Mouse (Mus musculus) CH12.LX (cell line): ENCODE measurements at regions not wholly inside any gene's neighbourhood (a gene's known extent, or its start where the extent isn't known, plus 50 kb on each side); places are given as distances from the start of the nearest gene placed in this dataset.

Experiments
- DNase-seq: peaks from one replicate; pipeline ENCODE4 v3.0.0-alpha.2; 2013; ENCODE audit errors: extremely low read depth
- H3K27ac ChIP-seq: 2 replicates; pipeline ENCODE4 v1.5.1; 2012; ENCODE audit warnings: low read depth, mild to moderate bottlenecking, control low read depth, moderate library complexity; ENCODE audit not compliant: insufficient read depth
- H3K27me3 ChIP-seq: replicated peaks from 2 replicates; pipeline ENCODE3; 2012; ENCODE audit warnings: inconsistent platforms
- H3K36me3 ChIP-seq, 2 experiments: replicated peaks in 1 of 2; 2 replicates each; pipeline versions ENCODE3 to v1.6.1; 2012; ENCODE audit warnings: inconsistent platforms in 1 of 2, low read length in 1 of 2, mild to moderate bottlenecking in 1 of 2, mixed read lengths in 1 of 2, moderate library complexity in 1 of 2; ENCODE audit not compliant: control insufficient read depth in 1 of 2, insufficient read depth in 1 of 2
- H3K4me1 ChIP-seq, 2 experiments: 2 replicates each; pipeline ENCODE4 v1.6.1; 2012; ENCODE audit warnings: inconsistent platforms in 1 of 2, moderate library complexity in 1 of 2; ENCODE audit not compliant: insufficient read depth in 2 of 2, control insufficient read depth in 1 of 2
- H3K4me2 ChIP-seq: 2 replicates; pipeline ENCODE4 v1.6.1; 2012; ENCODE audit warnings: low read depth, mild to moderate bottlenecking, control low read depth; ENCODE audit not compliant: poor library complexity, insufficient read depth, severe bottlenecking
- H3K4me3 ChIP-seq, 3 experiments: fragments of 150-350 bp in 1 of 3; sonication (generic) in 1 of 3; replicated peaks in 1 of 3; 2 replicates each; pipeline versions ENCODE3 to v1.5.1; 2011 to 2012; ENCODE audit warnings: low read depth in 2 of 3, low read length in 2 of 3, mild to moderate bottlenecking in 2 of 3, moderate library complexity in 2 of 3, control low read depth in 1 of 3, improper control_type of control experiment in 1 of 3, inconsistent platforms in 1 of 3, mixed read lengths in 1 of 3; ENCODE audit not compliant: poor library complexity in 1 of 3
- H3K79me2 ChIP-seq: replicated peaks from 2 replicates; pipeline ENCODE4 v1.6.1; 2012; ENCODE audit warnings: mild to moderate bottlenecking, moderate library complexity; ENCODE audit not compliant: control insufficient read depth, poor library complexity, insufficient read depth, severe bottlenecking; ENCODE audit errors: extremely low read depth
- H3K9ac ChIP-seq: 2 replicates; pipeline ENCODE4 v1.6.1; 2012; ENCODE audit warnings: low read depth, mild to moderate bottlenecking, control low read depth, moderate library complexity; ENCODE audit not compliant: insufficient read depth
- H3K9me3 ChIP-seq: replicated peaks from 2 replicates; pipeline ENCODE3; 2012; ENCODE audit warnings: low read length, inconsistent platforms, mixed read lengths
- CHD1 ChIP-seq: IDR thresholded peaks from 2 replicates; pipeline ENCODE4 v1.6.1; 2012; ENCODE audit warnings: low read depth, low read length, improper control_type of control experiment, inconsistent platforms
- CHD2 ChIP-seq: IDR thresholded peaks from 2 replicates; pipeline ENCODE4 v1.6.1; 2011; ENCODE audit warnings: low read length, improper control_type of control experiment
- CTCF ChIP-seq, 2 experiments: IDR thresholded peaks in 1 of 2; conservative IDR thresholded peaks in 1 of 2; 2 replicates each; pipeline ENCODE4 v1.5.1; 2011 to 2012; ENCODE audit warnings: low read depth in 2 of 2, low read length in 2 of 2, improper control_type of control experiment in 1 of 2, inconsistent platforms in 1 of 2, mild to moderate bottlenecking in 1 of 2, moderate library complexity in 1 of 2
- E2F4 ChIP-seq: IDR thresholded peaks from 2 replicates; pipeline ENCODE4 v1.6.1; 2011; ENCODE audit warnings: low read depth, low read length, improper control_type of control experiment; ENCODE audit not compliant: insufficient replicate concordance
- EP300 ChIP-seq: IDR thresholded peaks from 2 replicates; pipeline ENCODE4 v1.6.1; 2011; ENCODE audit warnings: low read length, improper control_type of control experiment
- HCFC1 ChIP-seq: IDR thresholded peaks from 2 replicates; pipeline ENCODE4 v1.6.1; 2012; ENCODE audit warnings: low read depth, mild to moderate bottlenecking, inconsistent platforms, low read length, improper control_type of control experiment
- IRF4 ChIP-seq: IDR thresholded peaks from 2 replicates; pipeline ENCODE4 v1.6.1; 2014; ENCODE audit warnings: low read depth, mild to moderate bottlenecking, inconsistent platforms, low read length, improper control_type of control experiment
- MAFK ChIP-seq: IDR thresholded peaks from 2 replicates; pipeline ENCODE4 v1.6.1; 2011; ENCODE audit warnings: low read length, improper control_type of control experiment; ENCODE audit not compliant: insufficient replicate concordance
- MAX ChIP-seq: IDR thresholded peaks from 2 replicates; pipeline ENCODE4 v1.6.1; 2011; ENCODE audit warnings: low read length, improper control_type of control experiment
- MEF2A ChIP-seq: IDR thresholded peaks from 2 replicates; pipeline ENCODE4 v1.6.1; 2014; ENCODE audit warnings: low read depth, mild to moderate bottlenecking, inconsistent platforms, low read length, improper control_type of control experiment, borderline replicate concordance
- MXI1 ChIP-seq: IDR thresholded peaks from 2 replicates; pipeline ENCODE4 v1.6.1; 2011; ENCODE audit warnings: mild to moderate bottlenecking, low read depth, low read length, improper control_type of control experiment
- PAX5 ChIP-seq: IDR thresholded peaks from 2 replicates; pipeline ENCODE4 v1.6.1; 2012; ENCODE audit warnings: low read length, inconsistent platforms, mixed read lengths
- POLR2A ChIP-seq: IDR thresholded peaks from 2 replicates; pipeline ENCODE4 v1.6.1; 2011; ENCODE audit warnings: low read depth, mild to moderate bottlenecking, improper control_type of control experiment, low read length
- POLR2AphosphoS2 ChIP-seq: IDR thresholded peaks from 2 replicates; pipeline ENCODE4 v1.6.1; 2011; ENCODE audit warnings: low read depth, low read length, improper control_type of control experiment
- SIN3A ChIP-seq: IDR thresholded peaks from 2 replicates; pipeline ENCODE4 v1.6.1; 2012; ENCODE audit warnings: low read length, improper control_type of control experiment, inconsistent platforms
- SMC3 ChIP-seq: IDR thresholded peaks from 2 replicates; pipeline ENCODE4 v1.6.1; 2011; ENCODE audit warnings: low read depth, low read length, improper control_type of control experiment
- USF1 ChIP-seq: IDR thresholded peaks from 2 replicates; pipeline ENCODE4 v1.6.1; 2014; ENCODE audit warnings: low read depth, mild to moderate bottlenecking, inconsistent platforms, low read length, improper control_type of control experiment
- USF2 ChIP-seq: conservative IDR thresholded peaks from 2 replicates; pipeline ENCODE4 v1.6.1; 2011; ENCODE audit warnings: low read depth, low read length, improper control_type of control experiment
- ZC3H11A ChIP-seq: IDR thresholded peaks from 2 replicates; pipeline ENCODE4 v1.6.1; 2012; ENCODE audit warnings: low read depth, mild to moderate bottlenecking, inconsistent platforms, low read length, improper control_type of control experiment
- ZKSCAN1 ChIP-seq: IDR thresholded peaks from 2 replicates; pipeline ENCODE4 v1.6.1; 2012; ENCODE audit warnings: low read depth, inconsistent platforms, low read length, improper control_type of control experiment, borderline replicate concordance
- dilution Hi-C: fragments of 300-500 bp; cut with MboI; formaldehyde crosslinking; loops from 2 replicates; pipeline ENCODE4 v1.14.3; 2020; ENCODE audit warnings: low sequenced_read_pairs; ENCODE audit not compliant: extremely low pct_unique_long_range_greater_than_20kb, extremely low pct_ligation_motif_present
- in situ Hi-C: fragments of 300-500 bp; cut with MboI; formaldehyde crosslinking; loops from 3 replicates; pipeline ENCODE4 v1.14.3; 2019; ENCODE audit warnings: low sequenced_read_pairs, low pct_ligation_motif_present, low pct_unique_long_range_greater_than_20kb, mixed read lengths

DNA sequence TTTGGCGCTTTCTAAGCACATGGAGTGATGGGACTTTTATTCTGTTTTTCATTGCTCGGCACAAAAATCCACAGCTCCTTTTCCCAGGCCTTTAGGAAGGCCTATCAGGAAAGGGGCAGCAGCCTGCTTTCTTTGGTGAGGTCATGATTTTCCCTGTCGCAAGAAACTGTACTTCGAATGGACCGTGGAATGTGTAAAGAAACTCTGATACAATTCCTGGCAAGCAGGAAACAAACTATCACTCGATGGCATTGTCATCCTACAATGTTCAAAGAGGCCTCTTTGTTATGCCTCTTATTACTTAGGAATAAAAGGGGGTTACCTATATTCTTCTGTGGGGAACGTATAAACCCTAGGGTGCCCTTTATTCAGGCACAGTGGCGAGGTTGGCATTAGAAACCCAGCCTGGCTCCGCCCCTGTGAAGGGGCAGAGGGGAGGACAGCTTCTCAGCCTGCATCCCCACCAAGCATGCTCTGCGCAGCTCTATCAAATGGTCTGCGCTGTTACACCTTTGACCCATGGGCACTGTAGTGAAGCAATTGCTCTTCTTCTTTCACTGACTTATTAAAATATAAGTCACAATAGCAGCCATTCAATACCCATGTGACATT lies 246.5 kb downstream of the Irs2 start:
- Histone ChIP-seq H3K9ac (no peak overlapping the region), H3K9me3 (no peaks in the 10 kb centered on the region), H3K4me1 (peaks cover 6 to 11% of the 10 kb centered on the region in 2 experiments), H3K27ac (no peak overlapping the region), H3K4me2 (no peak overlapping the region), H3K36me3 (no peaks in the 10 kb centered on the region), H3K79me2 (no peaks in the 10 kb centered on the region), H3K4me3 (no peak overlapping the region), H3K27me3 (no peaks in the 10 kb centered on the region)
- DNase-seq = no peak
- in situ Hi-C loops (no loop called here), dilution Hi-C loops (no loop called here)
- TF ChIP-seq ZKSCAN1 (no peak), SMC3 (no peak), MEF2A (no peak), USF1 (no peak), HCFC1 (no peak), MXI1 (no peak), CHD1 (no peak)

DNA sequence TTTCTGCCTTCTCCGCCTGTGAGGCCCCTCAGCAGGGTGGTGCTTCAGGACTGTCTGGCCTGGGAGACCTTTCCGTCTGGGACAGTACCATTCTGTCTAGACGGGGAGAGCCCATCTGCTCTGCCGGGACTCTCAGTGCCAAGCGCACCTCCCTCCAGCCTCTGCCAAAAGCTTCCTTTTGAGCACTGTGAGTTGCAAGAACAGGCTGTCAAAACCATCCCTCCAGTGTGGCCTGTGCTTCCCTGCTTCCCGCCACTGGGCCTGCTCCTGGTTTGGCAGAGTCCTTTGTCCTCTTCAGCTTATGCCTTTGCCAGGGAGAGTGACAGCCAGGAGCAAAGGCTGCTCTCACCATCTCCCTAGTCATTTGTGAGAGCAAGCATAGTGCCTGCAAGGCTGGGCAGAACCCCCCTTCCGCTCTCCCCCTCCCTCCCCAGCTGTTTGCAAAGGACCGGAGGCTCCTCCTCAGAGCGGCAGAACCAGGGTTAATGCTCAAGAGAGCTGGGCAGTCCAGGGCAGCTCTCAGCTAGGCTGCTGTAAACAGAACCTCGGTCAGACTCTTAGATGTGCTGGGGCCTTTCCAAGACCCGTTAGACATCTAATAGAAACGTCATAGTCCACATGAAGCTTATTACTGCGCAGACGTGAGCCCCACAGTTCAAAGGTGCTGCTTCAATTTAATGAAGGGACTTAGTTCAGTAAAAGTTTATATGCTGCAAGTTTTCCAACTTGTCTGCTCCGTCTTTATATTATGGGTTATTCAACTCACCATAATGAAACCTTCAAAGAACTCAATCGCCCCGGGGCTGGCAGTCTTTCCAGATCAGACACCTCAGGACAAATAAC lies 247.2 kb downstream of the Irs2 start:
- H3K9me3 ChIP-seq = no peaks in the 10 kb centered on the region
- H3K9ac ChIP-seq = no peak overlapping the region
- H3K27ac ChIP-seq = no peak overlapping the region
- no peaks in the 10 kb centered on the region for H3K79me2 ChIP-seq
- TF ChIP-seq ZKSCAN1 (no peak), MAX (no peak), EP300 (no peak), HCFC1 (no peak), POLR2A (no peak), PAX5 (no peak)
- no peak overlapping the region for H3K4me2 ChIP-seq
- no peak for DNase-seq
- H3K27me3 ChIP-seq = no peaks in the 10 kb centered on the region
- dilution Hi-C loops = no loop called here
- H3K4me1 ChIP-seq = peaks cover 6 to 11% of the 10 kb centered on the region in 2 experiments
- in situ Hi-C loops = no loop called here
- no peak overlapping the region for H3K4me3 ChIP-seq
- H3K36me3 ChIP-seq = no peaks in the 10 kb centered on the region

DNA sequence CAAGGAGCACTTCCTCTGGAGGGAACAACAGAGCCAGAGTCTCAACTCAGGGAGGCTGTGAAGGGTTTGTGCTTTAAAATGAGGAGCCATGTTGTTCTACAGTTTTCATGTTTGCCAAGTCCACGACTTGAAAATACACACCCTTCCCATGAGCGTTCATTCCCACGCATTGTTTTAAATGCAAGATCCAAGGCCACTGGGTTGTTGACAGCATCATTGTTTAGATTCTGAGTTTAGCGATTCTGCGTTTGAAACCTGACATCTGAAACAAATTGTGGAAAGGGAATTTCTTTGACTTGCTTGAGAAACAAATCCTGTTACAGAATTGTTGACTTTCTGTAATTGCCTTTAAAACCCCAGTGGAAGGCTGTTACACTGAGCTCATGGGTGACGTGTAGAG lies 248.0 kb downstream of the Irs2 start:
- no peak overlapping the region for H3K4me2 ChIP-seq
- H3K9me3 ChIP-seq = no peaks in the 10 kb centered on the region
- DNase-seq = no peak
- no peak overlapping the region for H3K9ac ChIP-seq
- dilution Hi-C loops (no loop called here), in situ Hi-C loops (no loop called here)
- no peaks in the 10 kb centered on the region for H3K27me3 ChIP-seq
- H3K27ac ChIP-seq = no peak overlapping the region
- H3K79me2 ChIP-seq = no peaks in the 10 kb centered on the region
- no peak overlapping the region for H3K4me3 ChIP-seq
- no peak for TF ChIP-seq IRF4
- TF ChIP-seq POLR2AphosphoS2 = no peak
- no peak for TF ChIP-seq CHD2
- TF ChIP-seq SIN3A = no peak
- no peak for TF ChIP-seq SMC3
- TF ChIP-seq ZC3H11A = no peak
- no peak for TF ChIP-seq MEF2A
- TF ChIP-seq CTCF (conservative IDR thresholded peaks at IDR 0.05 in 1 of 2, IDR thresholded peaks at IDR 0.05 in 1 of 2; ENCODE audit: low read depth in 2 of 2, low read length in 2 of 2) = no peak
- TF ChIP-seq MAFK = no peak
- TF ChIP-seq E2F4 = no peak
- TF ChIP-seq USF2 = no peak
- no peaks in the 10 kb centered on the region for H3K36me3 ChIP-seq
- peaks cover 6 to 11% of the 10 kb centered on the region in 2 experiments for H3K4me1 ChIP-seq
